Mouse (Mus musculus): ENCODE measurements around the gene Thsd4.
"Not testable (repeated sequence)": the region's sequence is repeated elsewhere in the genome, so short reads cannot be mapped to it uniquely, and the experiment has no call there.

Gene Thsd4

DNA sequence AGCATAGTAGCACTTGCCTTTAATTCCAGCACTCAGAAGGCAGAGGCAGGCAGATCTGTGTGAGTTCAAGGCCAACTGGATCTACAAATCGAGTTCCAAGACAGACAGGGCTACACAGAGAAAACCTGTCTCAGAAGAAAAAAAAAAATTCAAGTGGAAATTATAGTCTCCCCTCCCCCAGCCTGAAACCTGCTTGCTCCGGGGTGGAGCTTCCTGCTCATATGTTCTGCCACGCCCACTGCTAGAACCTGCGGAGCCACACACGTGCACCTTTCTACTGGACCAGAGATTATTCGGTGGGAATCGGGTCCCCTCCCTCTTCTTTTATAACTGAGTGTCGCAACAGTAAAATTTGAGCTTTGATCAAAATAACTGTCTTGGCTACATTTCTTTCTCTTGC lies 586.0 kb downstream of the Thsd4 start:
- in situ Hi-C loops (cut with MboI; ENCODE audit: low pct_unique_long_range_greater_than_20kb in 1 of 2, low sequenced_read_pairs in 2 of 2, unreplicated experiment in 1 of 2): not testable (repeated sequence)

DNA sequence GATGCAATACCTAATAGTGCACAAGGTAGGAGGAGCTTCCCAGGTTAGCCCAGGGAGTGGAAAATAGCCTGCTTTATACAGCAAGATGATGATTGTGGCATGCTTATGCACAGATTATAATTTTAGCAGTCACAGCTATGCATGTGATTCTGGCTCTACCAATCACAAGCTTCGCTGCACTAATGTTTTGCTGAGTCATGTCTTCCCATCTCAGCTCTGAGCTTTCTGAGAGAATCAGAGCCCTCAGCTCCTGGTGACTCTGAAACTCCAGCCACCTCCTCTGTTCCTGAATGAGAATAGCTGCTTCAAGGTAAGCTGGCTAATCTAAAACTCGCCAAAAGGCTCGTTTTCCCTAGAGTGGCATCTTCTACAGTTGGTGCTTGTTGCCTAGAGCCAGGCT lies 591.6 kb downstream of the Thsd4 start:
- in situ Hi-C loops (cut with MboI; ENCODE audit: low pct_unique_long_range_greater_than_20kb in 1 of 2, low sequenced_read_pairs in 2 of 2, unreplicated experiment in 1 of 2): no loop called here

All from mouse embryonic stem cell (cell line).